Mouse (Mus musculus) ES-E14 (cell line): ENCODE data around the gene Slain2. TPM values are rescaled to one million over a fixed set of nuclear protein-coding genes. Genes with fewer than 3 reads are reported as not detected.
"Not testable (repeated sequence)": the region's sequence is repeated elsewhere in the genome, so short reads cannot be mapped to it uniquely, and the experiment has no call there.

ENCODE experiments used
- DNase-seq: peaks from one replicate; pipeline ENCODE4 v3.0.0-alpha.2; 2013; ENCODE audit warnings: low read depth, low spot score
- H3K27ac ChIP-seq: 2 replicates; pipeline ENCODE4 v1.5.1; 2012; ENCODE audit warnings: low read depth, mild to moderate bottlenecking, low read length, moderate library complexity, mixed read lengths; ENCODE audit not compliant: poor library complexity, insufficient read depth, severe bottlenecking
- H3K36me3 ChIP-seq: 2 replicates; pipeline ENCODE4 v1.6.1; 2012; ENCODE audit warnings: mild to moderate bottlenecking, low read length, moderate library complexity, mixed read lengths; ENCODE audit not compliant: control insufficient read depth, poor library complexity, insufficient read depth, severe bottlenecking
- H3K4me1 ChIP-seq, 2 experiments: fragments of 150-350 bp in 1 of 2; sonication (generic) in 1 of 2; 2 replicates each; pipeline ENCODE4 v1.6.1; 2012; ENCODE audit warnings: low read length in 2 of 2, mild to moderate bottlenecking in 1 of 2, mixed read lengths in 1 of 2; ENCODE audit not compliant: control insufficient read depth in 2 of 2, insufficient read depth in 2 of 2, poor library complexity in 1 of 2
- H3K4me3 ChIP-seq, 2 experiments: fragments of 150-350 bp in 1 of 2; sonication (generic) in 1 of 2; 2 replicates each; pipeline ENCODE4 v1.5.1; 2012; ENCODE audit warnings: low read length in 2 of 2, low read depth in 1 of 2, mild to moderate bottlenecking in 1 of 2, mixed read lengths in 1 of 2; ENCODE audit not compliant: insufficient read depth in 1 of 2, poor library complexity in 1 of 2, severe bottlenecking in 1 of 2
- H3K9ac ChIP-seq: 2 replicates; pipeline ENCODE4 v1.6.1; 2012; ENCODE audit warnings: low read depth, mild to moderate bottlenecking, low read length, mixed read lengths; ENCODE audit not compliant: poor library complexity, insufficient read depth, severe bottlenecking
- H3K9me3 ChIP-seq: fragments of 150-350 bp; sonication (generic); 2 replicates; pipeline ENCODE4 v1.6.1; 2012; ENCODE audit warnings: low read depth, mild to moderate bottlenecking, low read length; ENCODE audit not compliant: control insufficient read depth, insufficient read depth
- CHD2 ChIP-seq: IDR thresholded peaks from 2 replicates; pipeline ENCODE4 v1.6.1; 2014; ENCODE audit warnings: mild to moderate bottlenecking, low read depth, low read length, inconsistent platforms
- HCFC1 ChIP-seq: IDR thresholded peaks from 2 replicates; pipeline ENCODE4 v1.6.1; 2012; ENCODE audit warnings: low read length, inconsistent platforms, borderline replicate concordance; ENCODE audit not compliant: insufficient read depth
- MAFK ChIP-seq: IDR thresholded peaks from 2 replicates; pipeline ENCODE4 v1.6.1; 2014; ENCODE audit warnings: mild to moderate bottlenecking, low read depth, low read length, inconsistent platforms; ENCODE audit not compliant: insufficient read depth
- ZC3H11A ChIP-seq: IDR thresholded peaks from 2 replicates; pipeline ENCODE4 v1.6.1; 2012; ENCODE audit warnings: low read depth, mild to moderate bottlenecking, inconsistent platforms, low read length, borderline replicate concordance
- ZNF384 ChIP-seq: IDR thresholded peaks from 2 replicates; pipeline ENCODE4 v1.6.1; 2012; ENCODE audit warnings: low read depth, low read length, inconsistent platforms
- in situ Hi-C, 2 experiments: fragments of 600-800 bp; cut with MboI; formaldehyde crosslinking; loops; one replicate each; pipeline ENCODE4 v1.15.1; 2025; ENCODE audit warnings: low sequenced_read_pairs in 2 of 2, inconsistent platforms in 1 of 2; ENCODE audit not compliant: unreplicated experiment in 2 of 2
- total RNA-seq: library from RNA; depleted of rRNA; stranded (reverse); fragments of 300-350 nt; gene quantifications from 2 replicates; pipeline ENCODE4 v1.2.3, GENCODE M21; 2012

Gene Slain2
- total RNA-seq, 1 experiment, result 24.5 TPM

- no peak overlapping the region for H3K27ac ChIP-seq
- no peak overlapping the region for H3K4me3 ChIP-seq
- H3K9ac ChIP-seq, result no peak overlapping the region
- H3K36me3 ChIP-seq, result no peaks in the 10 kb centered on the region
- no peaks in the 10 kb centered on the region for H3K9me3 ChIP-seq
- in situ Hi-C loops, result loop anchor here in 1 of 2 experiments (25.0 kb wide), 1 partner anchor 393 kb away; no protein-coding TSS in a partner anchor
- no peaks in the 10 kb centered on the region for H3K4me1 ChIP-seq
- DNase-seq, result no peak
- TF ChIP-seq ZNF384 (no peak), HCFC1 (no peak), MAFK (no peak), CHD2 (no peak), ZC3H11A (no peak)
Observed at GRCm38 (mm10) chr5:72994424-72994823, 80.3 kb downstream of the Slain2 start.

- no peaks in the 10 kb centered on the region for H3K9me3 ChIP-seq
- H3K27ac ChIP-seq, result no peak overlapping the region
- no peak for DNase-seq
- TF ChIP-seq HCFC1 (no peak), CHD2 (no peak)
- H3K4me3 ChIP-seq, result no peak overlapping the region
- no peak overlapping the region for H3K9ac ChIP-seq
- no peaks in the 10 kb centered on the region for H3K36me3 ChIP-seq
- in situ Hi-C loops, result loop anchor here in 1 of 2 experiments (25.0 kb wide), 1 partner anchor 392 kb away; no protein-coding TSS in a partner anchor
- no peaks in the 10 kb centered on the region for H3K4me1 ChIP-seq
Observed at GRCm38 (mm10) chr5:72994928-72995327, 80.8 kb downstream of the Slain2 start.

DNA sequence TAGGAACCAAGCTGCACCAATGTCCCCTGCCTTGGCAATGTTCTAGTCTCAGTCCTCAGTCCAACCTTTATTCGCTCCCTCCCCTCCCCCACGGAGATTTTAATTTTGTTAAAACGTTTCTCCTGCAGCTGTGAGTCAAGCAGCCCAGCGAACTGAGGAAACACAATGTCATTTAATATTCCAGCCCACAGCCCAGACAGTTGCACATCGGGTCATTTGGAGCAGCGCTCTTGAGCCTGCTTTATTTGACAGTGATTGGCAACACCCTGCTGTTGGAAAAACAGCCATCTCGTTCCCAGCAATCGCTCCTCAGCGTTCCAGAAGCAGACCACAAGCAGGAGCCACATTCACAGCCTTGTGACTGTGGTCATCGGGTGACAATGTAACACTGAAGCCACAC, 81.3 kb downstream of the Slain2 start:
- Histone ChIP-seq H3K27ac (no peak overlapping the region), H3K9ac (no peak overlapping the region), H3K4me1 (no peaks in the 10 kb centered on the region), H3K4me3 (no peak overlapping the region), H3K9me3 (no peaks in the 10 kb centered on the region), H3K36me3 (no peaks in the 10 kb centered on the region)
- in situ Hi-C loops, result loop anchor here in 1 of 2 experiments (25.0 kb wide), 1 partner anchor 392 kb away; no protein-coding TSS in a partner anchor
- TF ChIP-seq HCFC1, result no peak
- TF ChIP-seq CHD2, result no peak
- TF ChIP-seq MAFK, result no peak
- no peak for TF ChIP-seq ZC3H11A
- no peak for TF ChIP-seq ZNF384
- no peak for DNase-seq

GRCm38 (mm10) chr5:72998546-72998945, 84.4 kb downstream of the Slain2 start:
- not testable (repeated sequence) for H3K4me1 ChIP-seq, H3K36me3 ChIP-seq, H3K9me3 ChIP-seq, H3K9ac ChIP-seq, H3K4me3 ChIP-seq, H3K27ac ChIP-seq, DNase-seq
- in situ Hi-C loops, result loop anchor here in 1 of 2 experiments (25.0 kb wide), 1 partner anchor 389 kb away; no protein-coding TSS in a partner anchor

- Histone ChIP-seq H3K9me3 (no peaks in the 10 kb centered on the region), H3K27ac (no peak overlapping the region), H3K4me3 (no peak overlapping the region), H3K9ac (no peak overlapping the region), H3K36me3 (no peaks in the 10 kb centered on the region), H3K4me1 (no peaks in the 10 kb centered on the region)
- TF ChIP-seq MAFK, result no peak
- TF ChIP-seq ZNF384, result no peak
- no peak for TF ChIP-seq ZC3H11A
- TF ChIP-seq CHD2, result no peak
- in situ Hi-C loops, result no loop called here
- DNase-seq, result no peak
Observed at GRCm38 (mm10) chr5:73004046-73004445, 89.9 kb downstream of the Slain2 start.
